Mouse (Mus musculus): Measurements from ENCODE around the gene Mat2b.

The Mat2b gene

DNA sequence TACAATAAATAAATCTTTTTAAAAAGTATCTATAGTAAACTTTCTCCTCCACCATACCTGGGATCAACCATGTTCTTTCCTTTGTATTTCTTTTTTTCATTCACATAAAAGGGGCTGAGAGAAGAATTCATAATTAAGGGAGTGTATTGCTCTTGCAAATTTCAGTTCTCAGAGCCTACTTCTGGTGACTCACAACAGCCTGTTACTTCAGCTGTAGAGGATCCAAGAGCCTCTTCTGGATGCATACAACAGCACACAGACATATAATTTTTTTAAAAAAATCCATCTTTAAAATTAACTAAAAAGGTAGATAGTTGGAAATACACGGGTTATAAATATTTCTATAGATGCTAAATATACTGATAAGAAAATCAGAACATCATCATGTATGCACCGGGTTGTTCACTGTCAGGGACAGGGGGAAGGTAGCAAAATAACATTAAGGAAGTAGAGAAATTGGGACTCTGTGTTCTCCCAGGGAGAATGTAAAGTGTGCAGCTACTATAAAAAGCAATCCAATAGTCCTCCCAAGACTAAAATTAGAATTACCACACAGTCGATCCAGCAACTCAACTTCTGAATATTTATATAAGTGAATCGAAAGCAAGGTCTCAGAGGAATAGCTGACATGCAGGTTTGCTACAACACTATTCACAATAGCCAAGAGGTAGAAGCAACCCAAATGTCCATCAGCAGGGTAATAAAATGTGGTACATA, 19.8 kb downstream of the Mat2b start:
- in situ Hi-C loops (cut with MboI; ENCODE audit: low sequenced_read_pairs), result no loop called here

DNA sequence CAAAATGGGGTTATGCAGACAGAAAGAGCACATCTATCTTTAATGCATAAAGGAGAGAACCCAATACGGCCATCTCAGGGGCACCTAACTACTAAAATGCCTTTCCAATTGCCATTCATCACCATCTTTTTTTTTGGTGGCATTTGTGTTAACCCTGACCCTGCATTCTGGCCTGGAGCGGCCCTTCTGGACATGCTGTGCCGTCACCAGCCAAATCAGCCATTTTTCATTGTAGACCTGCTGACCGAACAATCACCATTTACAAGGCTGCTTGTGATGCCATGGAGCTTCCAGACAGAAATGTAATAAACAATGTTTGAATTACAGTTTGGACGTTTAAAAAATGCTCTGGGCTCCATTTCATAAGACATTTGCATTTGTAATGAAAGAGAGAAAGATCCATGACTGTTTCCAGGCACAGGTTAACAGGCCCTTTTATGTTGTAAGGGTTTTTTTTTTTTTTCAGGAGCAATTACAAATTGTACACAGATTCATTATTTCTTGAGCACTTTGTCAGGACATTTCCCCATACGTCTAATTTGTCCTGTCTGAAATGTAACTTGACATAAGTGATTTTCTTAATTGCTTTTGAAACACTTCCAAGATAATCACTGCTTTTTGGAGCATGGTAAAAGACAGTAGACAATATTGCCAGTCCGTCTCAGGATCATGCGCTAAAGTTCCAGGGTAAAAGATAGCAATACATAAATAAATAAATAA, 45.1 kb downstream of the Mat2b start:
- in situ Hi-C loops (cut with MboI; ENCODE audit: low sequenced_read_pairs), result no loop called here

DNA sequence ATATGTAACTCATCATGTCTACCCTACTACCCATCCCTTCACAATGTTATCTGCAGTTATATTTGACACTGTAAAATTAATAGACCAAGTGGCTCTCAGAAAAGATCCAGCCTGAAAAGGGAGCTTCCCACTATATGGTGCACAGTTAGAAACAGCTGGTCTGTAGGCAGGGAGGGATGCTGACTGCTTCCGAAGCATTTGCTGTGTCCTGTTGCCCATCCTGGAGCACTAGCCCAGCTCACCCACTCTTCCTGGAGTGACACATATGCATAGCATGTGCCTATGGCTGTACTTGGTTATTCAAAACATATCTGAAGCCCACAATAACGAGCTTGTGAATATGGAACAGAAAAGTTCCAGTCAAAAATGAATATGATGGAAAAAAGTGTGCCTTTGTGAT, 47.8 kb downstream of the Mat2b start:
- in situ Hi-C loops (cut with MboI; ENCODE audit: low sequenced_read_pairs), result no loop called here

Data from CH12F3 (cell line).